Mouse (Mus musculus): Measurements from ENCODE around the gene Btn1a1. TPM values are rescaled to one million over a fixed set of nuclear protein-coding genes. Genes with fewer than 3 reads are reported as not detected.

Gene Btn1a1
- total and polyA plus RNA-seq, 2 experiments from 2014 or later = 0.24 to 0.89 TPM

DNA sequence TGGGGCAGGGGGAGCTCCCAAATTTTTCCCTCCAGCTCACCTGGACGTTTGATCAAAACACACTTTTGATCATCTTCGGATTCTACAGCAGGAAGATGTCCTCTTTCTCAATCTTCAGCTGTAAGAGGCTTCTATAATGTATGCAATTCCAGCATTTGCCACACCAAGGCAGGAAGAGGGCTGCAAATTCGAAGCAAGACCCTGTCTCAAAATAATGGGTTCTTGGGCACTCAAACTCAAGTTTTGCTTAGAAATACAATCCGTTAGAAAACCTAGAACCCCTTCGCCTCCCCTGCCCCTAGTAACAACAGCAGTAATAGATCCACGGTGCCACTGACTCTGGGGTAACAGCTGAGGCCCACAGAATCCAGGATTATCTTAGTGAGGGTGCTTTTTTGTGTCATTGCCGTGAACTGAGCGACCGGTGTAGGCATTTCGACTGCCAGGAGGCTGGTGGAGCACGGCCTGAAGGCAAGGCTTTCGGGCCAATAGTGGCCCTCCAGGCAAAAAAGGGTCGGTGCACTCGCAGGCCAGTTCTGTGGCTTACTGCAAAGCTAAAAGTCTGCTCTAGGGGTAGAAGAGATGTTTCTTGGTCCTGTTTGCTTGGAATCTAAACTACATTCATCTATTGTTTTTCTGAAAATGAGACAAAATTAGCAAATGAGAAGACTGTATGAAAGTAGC is 40.1 kb upstream of the Btn1a1 start:
- DNase-seq (ENCODE audit: low spot score) = no peak
- peak overlapping the region; percentile 45 for H3K4me2 ChIP-seq (ENCODE audit: low read depth, low read length)
- ATAC-seq = no peak
- no peak overlapping the region for H3K27ac ChIP-seq
- 0 out of 2 replicates have a peak overlapping the region, but pooled peaks have one; percentile 3 for H3K4me3 ChIP-seq (ENCODE audit: low read length)
- no peak overlapping the region for H3K9ac ChIP-seq (replicated peaks; ENCODE audit: low read length)
- H3K27me3 ChIP-seq (ENCODE audit: insufficient read depth, low read length) = no peaks in the 10 kb centered on the region
- TF ChIP-seq CTCF (IDR thresholded peaks at IDR 0.05; ENCODE audit: low read depth) = no peak
- H3K36me3 ChIP-seq (ENCODE audit: insufficient read depth, low read length) = no peaks in the 10 kb centered on the region
- H3K9me3 ChIP-seq (ENCODE audit: low read length) = no peaks in the 10 kb centered on the region
- 11% methylated on average over 14 of the region's 14 CpGs for WGBS
- peaks cover 2% of the 10 kb centered on the region; the same call in 1 of the 2 replicates for H3K4me1 ChIP-seq (ENCODE audit: insufficient read depth, low read length)

DNA sequence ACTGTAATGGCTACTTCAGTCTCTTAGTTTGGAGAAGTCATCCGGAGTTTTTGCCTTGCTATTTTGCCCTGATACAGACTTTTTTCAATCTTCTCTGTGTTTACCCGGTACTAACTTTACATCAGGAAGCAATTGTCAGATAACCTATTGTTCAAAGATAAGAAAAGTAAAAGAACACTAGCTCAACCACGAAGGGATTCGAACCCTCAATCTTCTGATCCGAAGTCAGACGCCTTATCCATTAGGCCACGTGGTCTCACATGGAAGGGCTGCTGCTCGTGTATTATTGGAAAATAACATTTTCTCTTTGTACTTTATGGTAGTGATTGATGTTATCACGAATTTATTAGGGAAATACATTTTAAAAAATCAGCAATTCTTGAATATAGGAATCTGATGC is 38.1 kb upstream of the Btn1a1 start:
- DNase-seq (ENCODE audit: low spot score) (peak; percentile 77), ATAC-seq (peak; percentile 74; the same call in 1 of the 2 replicates)
- no peaks in the 10 kb centered on the region for H3K9me3 ChIP-seq (ENCODE audit: low read length)
- H3K9ac ChIP-seq (replicated peaks; ENCODE audit: low read length) = no peak overlapping the region
- H3K36me3 ChIP-seq (ENCODE audit: insufficient read depth, low read length) = no peaks in the 10 kb centered on the region
- H3K27me3 ChIP-seq (ENCODE audit: insufficient read depth, low read length) = no peaks in the 10 kb centered on the region
- peak overlapping the region; percentile 22 for H3K4me2 ChIP-seq (ENCODE audit: low read depth, low read length)
- peaks cover 2% of the 10 kb centered on the region; the same call in 1 of the 2 replicates for H3K4me1 ChIP-seq (ENCODE audit: insufficient read depth, low read length)
- no peak overlapping the region for H3K27ac ChIP-seq
- WGBS = 3% methylated on average over 9 of the region's 9 CpGs
- H3K4me3 ChIP-seq (ENCODE audit: low read length) = no peak overlapping the region
- TF ChIP-seq CTCF (IDR thresholded peaks at IDR 0.05; ENCODE audit: low read depth) = no peak

DNA sequence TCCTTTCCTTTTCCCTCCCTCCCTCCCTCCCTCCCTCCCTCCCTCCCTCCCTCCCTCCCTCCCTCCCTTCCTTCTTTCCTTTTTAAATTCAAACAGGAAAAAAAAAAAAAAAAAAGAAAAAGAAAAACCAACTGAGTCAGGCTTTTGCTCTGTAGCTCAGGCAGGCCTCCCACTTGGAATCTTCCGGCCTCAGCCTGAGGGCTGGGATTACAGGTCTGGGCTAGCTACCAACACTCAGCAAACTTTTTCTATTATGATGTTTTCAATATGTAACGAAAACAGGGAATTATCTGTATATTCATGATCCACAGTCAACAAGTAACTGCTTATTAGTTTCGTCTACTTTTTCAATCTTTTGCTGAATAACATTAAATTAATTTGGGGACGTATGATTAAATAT is 37.2 kb upstream of the Btn1a1 start:
- no peak for TF ChIP-seq CTCF (IDR thresholded peaks at IDR 0.05; ENCODE audit: low read depth)

DNA sequence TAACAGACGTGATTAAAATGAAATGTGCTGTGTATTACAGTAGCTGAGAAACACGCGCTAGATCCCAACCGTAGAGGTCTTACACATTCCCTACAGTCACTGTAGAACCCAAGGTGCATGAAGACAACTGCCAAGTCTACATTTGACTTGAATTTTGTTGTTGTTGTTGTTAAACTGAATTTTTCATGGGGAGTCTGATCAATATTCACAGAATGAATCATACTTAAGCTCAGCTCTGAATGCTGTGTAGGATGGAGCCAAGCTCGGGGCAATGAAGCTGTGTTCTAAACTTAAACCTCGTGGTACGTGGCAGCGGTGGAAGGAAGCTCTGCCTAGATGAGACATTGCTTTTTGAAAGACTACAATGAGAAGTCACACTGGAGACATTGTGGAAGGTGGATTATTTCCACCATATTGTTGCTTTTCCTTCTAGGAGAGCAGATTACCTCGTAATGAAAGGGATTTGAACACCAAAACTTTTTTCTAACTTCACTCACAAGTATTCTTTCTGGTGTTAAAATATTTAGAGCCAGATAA is 36.4 kb upstream of the Btn1a1 start:
- no peak overlapping the region for H3K27ac ChIP-seq
- H3K27me3 ChIP-seq (ENCODE audit: insufficient read depth, low read length) = no peaks in the 10 kb centered on the region
- DNase-seq (ENCODE audit: low spot score) (no peak), ATAC-seq (no peak)
- peaks cover 2% of the 10 kb centered on the region; the same call in 1 of the 2 replicates for H3K4me1 ChIP-seq (ENCODE audit: insufficient read depth, low read length)
- H3K4me3 ChIP-seq (ENCODE audit: low read length) = no peak overlapping the region
- H3K9ac ChIP-seq (replicated peaks; ENCODE audit: low read length) = no peak overlapping the region
- no peaks in the 10 kb centered on the region for H3K9me3 ChIP-seq (ENCODE audit: low read length)
- H3K4me2 ChIP-seq (ENCODE audit: low read depth, low read length) = no peak overlapping the region
- H3K36me3 ChIP-seq (ENCODE audit: insufficient read depth, low read length) = no peaks in the 10 kb centered on the region
- no peak for TF ChIP-seq CTCF (IDR thresholded peaks at IDR 0.05; ENCODE audit: low read depth)
- 40% methylated on average over 9 of the region's 9 CpGs for WGBS

More for the DNA sequence above, 37.2 kb upstream of the Btn1a1 start:
- H3K4me2 ChIP-seq (ENCODE audit: low read depth, low read length) = no peak overlapping the region
- ATAC-seq (no peak), DNase-seq (ENCODE audit: low spot score) (no peak)
- peaks cover 2% of the 10 kb centered on the region; the same call in 1 of the 2 replicates for H3K4me1 ChIP-seq (ENCODE audit: insufficient read depth, low read length)
- 53% methylated on average over 4 of the region's 4 CpGs for WGBS
- H3K4me3 ChIP-seq (ENCODE audit: low read length) = no peak overlapping the region
- H3K27me3 ChIP-seq (ENCODE audit: insufficient read depth, low read length) = no peaks in the 10 kb centered on the region
- H3K9me3 ChIP-seq (ENCODE audit: low read length) = no peaks in the 10 kb centered on the region
- no peaks in the 10 kb centered on the region for H3K36me3 ChIP-seq (ENCODE audit: insufficient read depth, low read length)
- no peak overlapping the region for H3K27ac ChIP-seq
- H3K9ac ChIP-seq (replicated peaks; ENCODE audit: low read length) = no peak overlapping the region

DNA sequence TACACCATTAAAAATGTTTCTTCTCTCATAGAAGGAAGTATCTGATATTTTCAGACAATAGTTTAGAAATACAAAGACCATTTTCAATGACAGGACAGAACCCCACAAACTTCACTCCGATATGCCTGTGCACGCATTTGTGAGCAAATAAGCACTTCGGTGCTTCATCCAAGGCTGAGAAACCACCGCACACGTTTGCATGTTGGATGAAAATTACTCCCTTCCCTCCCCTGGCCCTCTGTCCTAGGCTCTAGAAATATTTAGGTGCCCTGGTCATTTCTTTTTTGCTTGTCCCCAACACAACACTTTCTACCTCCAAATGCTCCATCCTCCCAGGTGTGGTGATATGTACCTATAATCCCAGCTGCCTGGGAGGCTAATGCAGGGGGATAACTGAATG is 35.8 kb upstream of the Btn1a1 start:
- Histone ChIP-seq H3K9ac (replicated peaks; ENCODE audit: low read length) (no peak overlapping the region), H3K27ac (no peak overlapping the region), H3K4me3 (ENCODE audit: low read length) (no peak overlapping the region), H3K36me3 (ENCODE audit: insufficient read depth, low read length) (no peaks in the 10 kb centered on the region), H3K4me1 (ENCODE audit: insufficient read depth, low read length) (peaks cover 2% of the 10 kb centered on the region; the same call in 1 of the 2 replicates), H3K4me2 (ENCODE audit: low read depth, low read length) (peak overlapping the region; percentile 16; the same call in 1 of the 2 replicates), H3K27me3 (ENCODE audit: insufficient read depth, low read length) (no peaks in the 10 kb centered on the region), H3K9me3 (ENCODE audit: low read length) (no peaks in the 10 kb centered on the region)
- DNase-seq (ENCODE audit: low spot score) (no peak), ATAC-seq (no peak)
- no peak for TF ChIP-seq CTCF (IDR thresholded peaks at IDR 0.05; ENCODE audit: low read depth)
- WGBS = 26% methylated on average over 5 of the region's 5 CpGs

DNA sequence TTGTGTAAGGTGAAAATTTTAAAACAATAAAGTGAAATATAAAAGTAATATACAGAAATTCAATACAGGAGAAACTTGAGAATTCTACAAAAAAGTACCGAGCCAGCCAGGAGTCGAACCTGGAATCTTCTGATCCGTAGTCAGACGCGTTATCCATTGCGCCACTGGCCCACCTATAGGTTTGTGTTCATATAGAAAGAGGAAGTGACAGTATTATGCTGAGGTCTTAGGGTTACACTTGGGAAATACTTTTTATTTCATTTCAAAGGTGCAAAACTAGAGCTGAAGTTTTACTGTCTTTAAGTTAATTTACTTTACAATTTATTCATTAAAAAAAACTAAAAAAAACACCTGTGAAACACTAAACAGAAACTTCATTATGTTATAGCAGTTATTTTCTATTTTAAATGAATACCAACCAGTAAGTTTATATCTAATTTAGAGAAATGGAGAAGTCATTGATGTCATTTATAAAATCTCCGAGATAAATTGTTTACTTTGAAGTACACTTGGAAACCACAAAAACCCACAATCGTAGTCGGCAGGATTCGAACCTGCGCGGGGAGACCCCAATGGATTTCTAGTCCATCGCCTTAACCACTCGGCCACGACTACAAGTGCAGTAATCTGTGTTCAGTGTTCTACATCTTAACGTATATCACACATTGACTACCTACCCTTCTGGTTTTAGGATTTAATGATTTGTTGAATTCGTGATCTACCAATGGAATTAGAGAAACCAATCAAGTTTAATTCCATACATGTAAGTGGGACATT is 34.9 kb upstream of the Btn1a1 start:
- Histone ChIP-seq H3K4me1 (ENCODE audit: insufficient read depth, low read length) (no peaks in the 10 kb centered on the region), H3K4me3 (ENCODE audit: low read length) (no peak overlapping the region), H3K27ac (no peak overlapping the region), H3K27me3 (ENCODE audit: insufficient read depth, low read length) (no peaks in the 10 kb centered on the region), H3K4me2 (ENCODE audit: low read depth, low read length) (no peak overlapping the region), H3K9ac (replicated peaks; ENCODE audit: low read length) (no peak overlapping the region), H3K9me3 (ENCODE audit: low read length) (no peaks in the 10 kb centered on the region), H3K36me3 (ENCODE audit: insufficient read depth, low read length) (no peaks in the 10 kb centered on the region)
- DNase-seq (ENCODE audit: low spot score) (peak; percentile 70), ATAC-seq (0 out of 2 replicates have a peak, but pooled peaks have one; percentile 46)
- no peak for TF ChIP-seq CTCF (IDR thresholded peaks at IDR 0.05; ENCODE audit: low read depth)
- 2% methylated on average over 17 of the region's 17 CpGs for WGBS

Data from hindbrain, postnatal 0 days (tissue).